Mouse (Mus musculus) MEL-GATA-1-ER (cell line): Measurements from ENCODE around the gene Dpm1.

ENCODE experiments used
- DNase-seq: peaks from one replicate; pipeline ENCODE4 v3.0.0-alpha.2; 2012; ENCODE audit warnings: low read depth; ENCODE audit errors: extremely low read depth

Gene Dpm1

GRCm38 (mm10) chr2:168166750-168167460, 63.5 kb downstream of the Dpm1 start:
- no peak for DNase-seq

GRCm38 (mm10) chr2:168161978-168162377, 68.4 kb downstream of the Dpm1 start:
- no peak for DNase-seq

- no peak for DNase-seq
These were observed 68.8 kb downstream of the Dpm1 start for GRCm38 (mm10) chr2:168161514-168161971.

- no peak for DNase-seq
These were observed 69.9 kb downstream of the Dpm1 start for GRCm38 (mm10) chr2:168160370-168160930.
